Mouse (Mus musculus) liver, embryonic 16.5 days (tissue): ENCODE data around the gene Gm20696. TPM values are rescaled to one million over a fixed set of nuclear protein-coding genes. Genes with fewer than 3 reads are reported as not detected.

Experiments used
- ATAC-seq: fragments of 200-750 bp; cut with Nextera tagmentation; 2 replicates; pipeline ENCODE4 v1.8.0; 2017; ENCODE audit warnings: low read depth, mild to moderate bottlenecking, moderate number of reproducible peaks, moderate library complexity
- H3K27ac ChIP-seq: fragments of 300-500 bp; sonication (generic); 2 replicates; pipeline ENCODE4 v1.5.1; 2014; ENCODE audit warnings: mild to moderate bottlenecking, low read length
- H3K27me3 ChIP-seq: fragments of 300-500 bp; sonication (generic); 2 replicates; pipeline ENCODE4 v1.6.1; 2014; ENCODE audit warnings: low read depth, low read length, mixed read lengths; ENCODE audit not compliant: control insufficient read depth, insufficient read depth
- H3K36me3 ChIP-seq: fragments of 300-500 bp; sonication (generic); 2 replicates; pipeline ENCODE4 v1.6.1; 2014; ENCODE audit warnings: mild to moderate bottlenecking; ENCODE audit not compliant: control insufficient read depth, insufficient read depth
- H3K4me1 ChIP-seq: fragments of 300-500 bp; sonication (generic); 2 replicates; pipeline ENCODE4 v1.6.1; 2014; ENCODE audit warnings: low read depth, low read length, mixed read lengths; ENCODE audit not compliant: control insufficient read depth
- H3K4me2 ChIP-seq: fragments of 300-500 bp; sonication (generic); 2 replicates; pipeline ENCODE4 v1.6.1; 2014; ENCODE audit warnings: low read depth, low read length, mixed read lengths
- H3K4me3 ChIP-seq: fragments of 300-500 bp; sonication (generic); 2 replicates; pipeline ENCODE4 v1.5.1; 2014; ENCODE audit warnings: low read depth, mild to moderate bottlenecking, low read length
- H3K9ac ChIP-seq: fragments of 300-500 bp; sonication (generic); 2 replicates; pipeline ENCODE4 v1.6.1; 2014; ENCODE audit warnings: low read depth, low read length
- H3K9me3 ChIP-seq: fragments of 300-500 bp; sonication (generic); replicated peaks from 2 replicates; pipeline ENCODE4 v1.6.1; 2016; ENCODE audit warnings: low read length; ENCODE audit not compliant: control insufficient read depth
- WGBS: fragments of 180-500 bp; shearing (Covaris S2); extraction: QIAGEN DNeasy Blood & Tissue Kit; methylation state at CpG from one replicate; pipeline ENCODE4 v1.1.7; 2014; ENCODE audit not compliant: insufficient replicate concordance; 5-methylcytosine and 5-hydroxymethylcytosine counted together
- polyA plus RNA-seq: library from polyadenylated mRNA; unstranded; fragments of >200 nt; fragmentation: Nextera tagmentation; extraction: Ambion mirVana; gene quantifications from 2 replicates; pipeline ENCODE4 v1.2.1, GENCODE M21; 2015

The Gm20696 gene
- polyA plus RNA-seq, 1 experiment from 2014 or later = 0.35 TPM

GRCm38 (mm10) chr6:99260941-99261736, 405.5 kb downstream of the Gm20696 start:
- Histone ChIP-seq H3K4me2 (no peak overlapping the region), H3K27ac (no peak overlapping the region), H3K36me3 (no peaks in the 10 kb centered on the region), H3K9me3 (no peaks in the 10 kb centered on the region), H3K27me3 (no peaks in the 10 kb centered on the region), H3K4me1 (peaks cover 8% of the 10 kb centered on the region), H3K9ac (no peak overlapping the region), H3K4me3 (no peak overlapping the region)
- WGBS = 33% methylated on average over 11 of the region's 11 CpGs
- no peak for ATAC-seq

- ATAC-seq = no peak
- WGBS = 57% methylated on average over 5 of the region's 5 CpGs
- no peaks in the 10 kb centered on the region for H3K36me3 ChIP-seq
- H3K4me3 ChIP-seq = no peak overlapping the region
- H3K9ac ChIP-seq = no peak overlapping the region
- H3K27me3 ChIP-seq = no peaks in the 10 kb centered on the region
- H3K4me2 ChIP-seq = no peak overlapping the region
- no peak overlapping the region for H3K27ac ChIP-seq
- no peaks in the 10 kb centered on the region for H3K9me3 ChIP-seq
- no peaks in the 10 kb centered on the region; the same call in 1 of the 2 replicates for H3K4me1 ChIP-seq
Measured at GRCm38 (mm10) chr6:99258346-99258745, 408.3 kb downstream of the Gm20696 start.

GRCm38 (mm10) chr6:99257676-99258075, 408.9 kb downstream of the Gm20696 start:
- Histone ChIP-seq H3K4me1 (no peaks in the 10 kb centered on the region; the same call in 1 of the 2 replicates), H3K9me3 (no peaks in the 10 kb centered on the region), H3K36me3 (no peaks in the 10 kb centered on the region), H3K4me3 (no peak overlapping the region), H3K9ac (no peak overlapping the region), H3K4me2 (no peak overlapping the region), H3K27ac (no peak overlapping the region), H3K27me3 (no peaks in the 10 kb centered on the region)
- WGBS = 44% methylated on average over 2 of the region's 2 CpGs
- no peak for ATAC-seq

- Histone ChIP-seq H3K4me1 (no peaks in the 10 kb centered on the region; the same call in 1 of the 2 replicates), H3K27me3 (no peaks in the 10 kb centered on the region), H3K4me3 (no peak overlapping the region), H3K36me3 (no peaks in the 10 kb centered on the region), H3K4me2 (no peak overlapping the region), H3K27ac (no peak overlapping the region), H3K9ac (no peak overlapping the region), H3K9me3 (no peaks in the 10 kb centered on the region)
- ATAC-seq = no peak
- WGBS = 65% methylated on average over 8 of the region's 8 CpGs
Measured at GRCm38 (mm10) chr6:99253331-99253730, 413.3 kb downstream of the Gm20696 start.

GRCm38 (mm10) chr6:99252816-99253215, 413.8 kb downstream of the Gm20696 start:
- WGBS = 56% methylated on average over 5 of the region's 5 CpGs
- no peaks in the 10 kb centered on the region for H3K36me3 ChIP-seq
- no peak overlapping the region for H3K27ac ChIP-seq
- no peaks in the 10 kb centered on the region for H3K27me3 ChIP-seq
- H3K9me3 ChIP-seq = no peaks in the 10 kb centered on the region
- no peak overlapping the region for H3K4me3 ChIP-seq
- H3K9ac ChIP-seq = no peak overlapping the region
- no peak; the same call in 1 of the 2 replicates for ATAC-seq
- H3K4me2 ChIP-seq = no peak overlapping the region
- no peaks in the 10 kb centered on the region for H3K4me1 ChIP-seq

- Histone ChIP-seq H3K9me3 (no peaks in the 10 kb centered on the region), H3K4me3 (no peak overlapping the region), H3K9ac (no peak overlapping the region), H3K4me1 (no peaks in the 10 kb centered on the region), H3K4me2 (no peak overlapping the region), H3K27ac (no peak overlapping the region), H3K36me3 (no peaks in the 10 kb centered on the region), H3K27me3 (no peaks in the 10 kb centered on the region)
- WGBS = 63% methylated on average over 4 of the region's 4 CpGs
- no peak for ATAC-seq
Measured at GRCm38 (mm10) chr6:99251924-99252323, 414.7 kb downstream of the Gm20696 start.

GRCm38 (mm10) chr6:99251222-99251621, 415.4 kb downstream of the Gm20696 start:
- ATAC-seq = no peak
- Histone ChIP-seq H3K9me3 (no peaks in the 10 kb centered on the region), H3K36me3 (no peaks in the 10 kb centered on the region), H3K4me3 (no peak overlapping the region), H3K27me3 (no peaks in the 10 kb centered on the region), H3K4me1 (no peaks in the 10 kb centered on the region), H3K9ac (no peak overlapping the region), H3K27ac (no peak overlapping the region), H3K4me2 (no peak overlapping the region)
- 69% methylated on average over 3 of the region's 3 CpGs for WGBS

- WGBS = 65% methylated on average over 5 of the region's 5 CpGs
- Histone ChIP-seq H3K4me3 (no peak overlapping the region), H3K4me2 (no peak overlapping the region), H3K9ac (no peak overlapping the region), H3K9me3 (no peaks in the 10 kb centered on the region), H3K27ac (no peak overlapping the region), H3K4me1 (no peaks in the 10 kb centered on the region), H3K27me3 (no peaks in the 10 kb centered on the region), H3K36me3 (no peaks in the 10 kb centered on the region)
- no peak for ATAC-seq
Measured at GRCm38 (mm10) chr6:99249496-99250030, 417.0 kb downstream of the Gm20696 start.

- WGBS = 46% methylated on average over 8 of the region's 8 CpGs
- Histone ChIP-seq H3K9ac (no peak overlapping the region), H3K27me3 (no peaks in the 10 kb centered on the region), H3K27ac (no peak overlapping the region), H3K4me2 (no peak overlapping the region), H3K4me3 (no peak overlapping the region), H3K4me1 (no peaks in the 10 kb centered on the region), H3K36me3 (no peaks in the 10 kb centered on the region), H3K9me3 (no peaks in the 10 kb centered on the region)
- ATAC-seq = no peak
Measured at GRCm38 (mm10) chr6:99248396-99248795, 418.2 kb downstream of the Gm20696 start.
